Mouse (Mus musculus) CH12.LX (cell line): ENCODE measurements at regions not wholly inside any gene's neighbourhood (a gene's known extent, or its start where the extent isn't known, plus 50 kb on each side); places are given as distances from the start of the nearest gene placed in this dataset.

Experiments used
- DNase-seq: peaks from one replicate; pipeline ENCODE4 v3.0.0-alpha.2; 2013; ENCODE audit errors: extremely low read depth
- H3K27ac ChIP-seq: 2 replicates; pipeline ENCODE4 v1.5.1; 2012; ENCODE audit warnings: low read depth, mild to moderate bottlenecking, control low read depth, moderate library complexity; ENCODE audit not compliant: insufficient read depth
- H3K27me3 ChIP-seq: replicated peaks from 2 replicates; pipeline ENCODE3; 2012; ENCODE audit warnings: inconsistent platforms
- H3K36me3 ChIP-seq, 2 experiments: replicated peaks in 1 of 2; 2 replicates each; pipeline versions ENCODE3 to v1.6.1; 2012; ENCODE audit warnings: inconsistent platforms in 1 of 2, low read length in 1 of 2, mild to moderate bottlenecking in 1 of 2, mixed read lengths in 1 of 2, moderate library complexity in 1 of 2; ENCODE audit not compliant: control insufficient read depth in 1 of 2, insufficient read depth in 1 of 2
- H3K4me1 ChIP-seq, 2 experiments: 2 replicates each; pipeline ENCODE4 v1.6.1; 2012; ENCODE audit warnings: inconsistent platforms in 1 of 2, moderate library complexity in 1 of 2; ENCODE audit not compliant: insufficient read depth in 2 of 2, control insufficient read depth in 1 of 2
- H3K4me2 ChIP-seq: 2 replicates; pipeline ENCODE4 v1.6.1; 2012; ENCODE audit warnings: low read depth, mild to moderate bottlenecking, control low read depth; ENCODE audit not compliant: poor library complexity, insufficient read depth, severe bottlenecking
- H3K4me3 ChIP-seq, 3 experiments: fragments of 150-350 bp in 1 of 3; sonication (generic) in 1 of 3; replicated peaks in 1 of 3; 2 replicates each; pipeline versions ENCODE3 to v1.5.1; 2011 to 2012; ENCODE audit warnings: low read depth in 2 of 3, low read length in 2 of 3, mild to moderate bottlenecking in 2 of 3, moderate library complexity in 2 of 3, control low read depth in 1 of 3, improper control_type of control experiment in 1 of 3, inconsistent platforms in 1 of 3, mixed read lengths in 1 of 3; ENCODE audit not compliant: poor library complexity in 1 of 3
- H3K79me2 ChIP-seq: replicated peaks from 2 replicates; pipeline ENCODE4 v1.6.1; 2012; ENCODE audit warnings: mild to moderate bottlenecking, moderate library complexity; ENCODE audit not compliant: control insufficient read depth, poor library complexity, insufficient read depth, severe bottlenecking; ENCODE audit errors: extremely low read depth
- H3K9ac ChIP-seq: 2 replicates; pipeline ENCODE4 v1.6.1; 2012; ENCODE audit warnings: low read depth, mild to moderate bottlenecking, control low read depth, moderate library complexity; ENCODE audit not compliant: insufficient read depth
- H3K9me3 ChIP-seq: replicated peaks from 2 replicates; pipeline ENCODE3; 2012; ENCODE audit warnings: low read length, inconsistent platforms, mixed read lengths
- BHLHE40 ChIP-seq: IDR thresholded peaks from 2 replicates; pipeline ENCODE4 v1.6.1; 2011; ENCODE audit warnings: mild to moderate bottlenecking, low read depth, low read length, improper control_type of control experiment
- CHD1 ChIP-seq: IDR thresholded peaks from 2 replicates; pipeline ENCODE4 v1.6.1; 2012; ENCODE audit warnings: low read depth, low read length, improper control_type of control experiment, inconsistent platforms
- CHD2 ChIP-seq: IDR thresholded peaks from 2 replicates; pipeline ENCODE4 v1.6.1; 2011; ENCODE audit warnings: low read length, improper control_type of control experiment
- CTCF ChIP-seq, 2 experiments: IDR thresholded peaks in 1 of 2; conservative IDR thresholded peaks in 1 of 2; 2 replicates each; pipeline ENCODE4 v1.5.1; 2011 to 2012; ENCODE audit warnings: low read depth in 2 of 2, low read length in 2 of 2, improper control_type of control experiment in 1 of 2, inconsistent platforms in 1 of 2, mild to moderate bottlenecking in 1 of 2, moderate library complexity in 1 of 2
- E2F4 ChIP-seq: IDR thresholded peaks from 2 replicates; pipeline ENCODE4 v1.6.1; 2011; ENCODE audit warnings: low read depth, low read length, improper control_type of control experiment; ENCODE audit not compliant: insufficient replicate concordance
- EP300 ChIP-seq: IDR thresholded peaks from 2 replicates; pipeline ENCODE4 v1.6.1; 2011; ENCODE audit warnings: low read length, improper control_type of control experiment
- HCFC1 ChIP-seq: IDR thresholded peaks from 2 replicates; pipeline ENCODE4 v1.6.1; 2012; ENCODE audit warnings: low read depth, mild to moderate bottlenecking, inconsistent platforms, low read length, improper control_type of control experiment
- JUN ChIP-seq: IDR thresholded peaks from 2 replicates; pipeline ENCODE4 v1.6.1; 2011; ENCODE audit warnings: low read depth, mild to moderate bottlenecking, low read length, improper control_type of control experiment, moderate library complexity; ENCODE audit not compliant: insufficient read depth
- JUND ChIP-seq: conservative IDR thresholded peaks from 2 replicates; pipeline ENCODE4 v1.6.1; 2011; ENCODE audit warnings: low read depth, low read length, improper control_type of control experiment
- KAT2A ChIP-seq: IDR thresholded peaks from 2 replicates; pipeline ENCODE4 v1.6.1; 2012; ENCODE audit warnings: low read length, improper control_type of control experiment, inconsistent platforms; ENCODE audit not compliant: insufficient replicate concordance
- MAX ChIP-seq: IDR thresholded peaks from 2 replicates; pipeline ENCODE4 v1.6.1; 2011; ENCODE audit warnings: low read length, improper control_type of control experiment
- MAZ ChIP-seq: IDR thresholded peaks from 2 replicates; pipeline ENCODE4 v1.6.1; 2012; ENCODE audit warnings: low read depth, mild to moderate bottlenecking, inconsistent platforms, low read length, improper control_type of control experiment, moderate library complexity
- MEF2A ChIP-seq: IDR thresholded peaks from 2 replicates; pipeline ENCODE4 v1.6.1; 2014; ENCODE audit warnings: low read depth, mild to moderate bottlenecking, inconsistent platforms, low read length, improper control_type of control experiment, borderline replicate concordance
- MXI1 ChIP-seq: IDR thresholded peaks from 2 replicates; pipeline ENCODE4 v1.6.1; 2011; ENCODE audit warnings: mild to moderate bottlenecking, low read depth, low read length, improper control_type of control experiment
- NELFE ChIP-seq: IDR thresholded peaks from 2 replicates; pipeline ENCODE4 v1.6.1; 2011; ENCODE audit warnings: low read depth, low read length, improper control_type of control experiment
- NRF1 ChIP-seq: IDR thresholded peaks from 2 replicates; pipeline ENCODE4 v1.6.1; 2014; ENCODE audit warnings: low read depth, mild to moderate bottlenecking, inconsistent platforms, low read length, improper control_type of control experiment, moderate library complexity
- POLR2A ChIP-seq: IDR thresholded peaks from 2 replicates; pipeline ENCODE4 v1.6.1; 2011; ENCODE audit warnings: low read depth, mild to moderate bottlenecking, improper control_type of control experiment, low read length
- RAD21 ChIP-seq: IDR thresholded peaks from 2 replicates; pipeline ENCODE4 v1.6.1; 2011; ENCODE audit warnings: low read depth, mild to moderate bottlenecking, low read length, improper control_type of control experiment, moderate library complexity
- RCOR1 ChIP-seq: conservative IDR thresholded peaks from 2 replicates; pipeline ENCODE4 v1.6.1; 2012; ENCODE audit warnings: low read depth, mild to moderate bottlenecking, inconsistent platforms, low read length, improper control_type of control experiment
- SIN3A ChIP-seq: IDR thresholded peaks from 2 replicates; pipeline ENCODE4 v1.6.1; 2012; ENCODE audit warnings: low read length, improper control_type of control experiment, inconsistent platforms
- SMC3 ChIP-seq: IDR thresholded peaks from 2 replicates; pipeline ENCODE4 v1.6.1; 2011; ENCODE audit warnings: low read depth, low read length, improper control_type of control experiment
- TBP ChIP-seq: conservative IDR thresholded peaks from 2 replicates; pipeline ENCODE4 v1.6.1; 2011; ENCODE audit warnings: low read depth, low read length, improper control_type of control experiment
- TCF12 ChIP-seq: IDR thresholded peaks from 2 replicates; pipeline ENCODE4 v1.6.1; 2014; ENCODE audit warnings: low read depth, mild to moderate bottlenecking, inconsistent platforms, low read length, improper control_type of control experiment
- USF1 ChIP-seq: IDR thresholded peaks from 2 replicates; pipeline ENCODE4 v1.6.1; 2014; ENCODE audit warnings: low read depth, mild to moderate bottlenecking, inconsistent platforms, low read length, improper control_type of control experiment
- ZC3H11A ChIP-seq: IDR thresholded peaks from 2 replicates; pipeline ENCODE4 v1.6.1; 2012; ENCODE audit warnings: low read depth, mild to moderate bottlenecking, inconsistent platforms, low read length, improper control_type of control experiment
- ZKSCAN1 ChIP-seq: IDR thresholded peaks from 2 replicates; pipeline ENCODE4 v1.6.1; 2012; ENCODE audit warnings: low read depth, inconsistent platforms, low read length, improper control_type of control experiment, borderline replicate concordance
- ZMIZ1 ChIP-seq: IDR thresholded peaks from 2 replicates; pipeline ENCODE4 v1.6.1; 2012; ENCODE audit warnings: low read depth, mild to moderate bottlenecking, inconsistent platforms, low read length, improper control_type of control experiment
- ZNF384 ChIP-seq: IDR thresholded peaks from 2 replicates; pipeline ENCODE4 v1.6.1; 2012; ENCODE audit warnings: low read depth, low read length, improper control_type of control experiment, inconsistent platforms
- dilution Hi-C: fragments of 300-500 bp; cut with MboI; formaldehyde crosslinking; loops from 2 replicates; pipeline ENCODE4 v1.14.3; 2020; ENCODE audit warnings: low sequenced_read_pairs; ENCODE audit not compliant: extremely low pct_unique_long_range_greater_than_20kb, extremely low pct_ligation_motif_present
- in situ Hi-C: fragments of 300-500 bp; cut with MboI; formaldehyde crosslinking; loops from 3 replicates; pipeline ENCODE4 v1.14.3; 2019; ENCODE audit warnings: low sequenced_read_pairs, low pct_ligation_motif_present, low pct_unique_long_range_greater_than_20kb, mixed read lengths

GRCm38 (mm10) chr2:17215607-17216006, 515.7 kb downstream of the Nebl start (continued):
- TF ChIP-seq USF1 (no peak), CHD1 (no peak), MXI1 (no peak), POLR2A (no peak), MAZ (no peak), BHLHE40 (peak; percentile 27), RAD21 (no peak), JUND (no peak; the same call in 1 of the 2 replicates), MAX (no peak), ZMIZ1 (no peak), SMC3 (no peak), EP300 (peak; percentile 57), ZKSCAN1 (no peak)

- in situ Hi-C loops: loop anchor here (25.0 kb wide), 1 partner anchor 172 kb away; no protein-coding TSS in a partner anchor
- Histone ChIP-seq H3K9ac (no peak overlapping the region), H3K27ac (no peak overlapping the region), H3K27me3 (no peaks in the 10 kb centered on the region), H3K4me2 (peak overlapping the region; percentile 29), H3K9me3 (no peaks in the 10 kb centered on the region), H3K36me3 (no peaks in the 10 kb centered on the region), H3K4me3 (no peak overlapping the region), H3K79me2 (no peaks in the 10 kb centered on the region), H3K4me1 (peaks cover 2 to 26% of the 10 kb centered on the region in 2 experiments; a peak in 3 of 4 replicates)
- peak; percentile 66 for DNase-seq
- TF ChIP-seq EP300: peak; percentile 63; the same call in 1 of the 2 replicates
- peak; percentile 45; the same call in 1 of the 2 replicates for TF ChIP-seq MEF2A
- peak; percentile 44; the same call in 1 of the 2 replicates for TF ChIP-seq TCF12
- TF ChIP-seq JUN: no peak
- dilution Hi-C loops: no loop called here
These were observed 516.4 kb downstream of the Nebl start for GRCm38 (mm10) chr2:17214881-17215280.

GRCm38 (mm10) chr2:17212566-17212965, 518.7 kb downstream of the Nebl start:
- Histone ChIP-seq H3K27ac (no peak overlapping the region), H3K27me3 (no peaks in the 10 kb centered on the region), H3K4me3 (no peak overlapping the region), H3K9me3 (no peaks in the 10 kb centered on the region), H3K36me3 (no peaks in the 10 kb centered on the region), H3K4me1 (peaks cover 2 to 26% of the 10 kb centered on the region in 2 experiments; a peak in 3 of 4 replicates), H3K79me2 (no peaks in the 10 kb centered on the region), H3K9ac (no peak overlapping the region), H3K4me2 (no peak overlapping the region)
- DNase-seq: no peak
- in situ Hi-C loops: loop anchor here (25.0 kb wide), 1 partner anchor 175 kb away; no protein-coding TSS in a partner anchor
- dilution Hi-C loops: no loop called here
- TF ChIP-seq CHD2: no peak
- TF ChIP-seq NRF1: no peak
- TF ChIP-seq KAT2A: no peak
- TF ChIP-seq TBP: no peak
- TF ChIP-seq JUN: no peak
- no peak for TF ChIP-seq CTCF (conservative IDR thresholded peaks at IDR 0.05 in 1 of 2, IDR thresholded peaks at IDR 0.05 in 1 of 2; ENCODE audit: low read depth in 2 of 2, low read length in 2 of 2)
- no peak for TF ChIP-seq HCFC1
- TF ChIP-seq CHD1: no peak
- TF ChIP-seq ZNF384: no peak
- TF ChIP-seq POLR2A: no peak
- TF ChIP-seq SMC3: no peak
- no peak for TF ChIP-seq RCOR1
- no peak for TF ChIP-seq ZC3H11A
- no peak for TF ChIP-seq SIN3A
- no peak for TF ChIP-seq NELFE
- no peak for TF ChIP-seq MAZ
- no peak for TF ChIP-seq MEF2A
- TF ChIP-seq E2F4: no peak
